Mouse (Mus musculus): Measurements from ENCODE around the gene Gpr161. TPM values are rescaled to one million over a fixed set of nuclear protein-coding genes. Genes with fewer than 3 reads are reported as not detected.
A peak's percentile ranks its signal among the peaks of the same experiment; 100 is the strongest.

Gpr161 gene
- 0.52 and 0.57 TPM in 2 replicates for polyA plus RNA-seq (2015; fragmentation: Nextera tagmentation; extraction: Ambion mirVana)

GRCm38 (mm10) chr1:165295489-165295888, at the start of gene Gpr161:
Gene Gpr161 (plus strand): TSS chr1:165295789.
- no peak within 1 kb of the TSS for H3K4me2 ChIP-seq (replicated peaks; ENCODE audit: low read depth)
- H3K36me3 ChIP-seq (ENCODE audit: control insufficient read depth, insufficient read depth, low read length) = no peaks in the 10 kb centered on the region
- no peak within 1 kb of the TSS for H3K4me3 ChIP-seq (ENCODE audit: low read depth, low read length)
- 91% methylated on average over 1 of the region's 1 CpGs for WGBS
- no peak within 1 kb of the TSS for H3K9ac ChIP-seq (ENCODE audit: low read length)
- no peaks in the 10 kb centered on the region for H3K27me3 ChIP-seq (ENCODE audit: control insufficient read depth, insufficient read depth, low read length)
- no peak within 1 kb of the TSS for H3K27ac ChIP-seq (replicated peaks)
- DNase-seq (ENCODE audit: low spot score) = no peak
- H3K4me1 ChIP-seq (replicated peaks; ENCODE audit: control insufficient read depth, insufficient read depth) = no peaks in the 10 kb centered on the region
- H3K9me3 ChIP-seq (ENCODE audit: control insufficient read depth, low read length) = no peaks in the 10 kb centered on the region
- no peak for ATAC-seq (ENCODE audit: low FRiP score, low TSS enrichment)
- TF ChIP-seq EP300 (optimal IDR thresholded peaks at IDR 0.05) = no peak
- TF ChIP-seq CTCF (IDR thresholded peaks at IDR 0.05; ENCODE audit: low read depth) = no peak

GRCm38 (mm10) chr1:165246587-165246986, 49.0 kb upstream of the Gpr161 start:
- Histone ChIP-seq H3K27ac (replicated peaks) (0 out of 2 replicates have a peak overlapping the region, but pooled peaks have one; percentile 50), H3K9me3 (ENCODE audit: control insufficient read depth, low read length) (no peaks in the 10 kb centered on the region), H3K4me1 (replicated peaks; ENCODE audit: control insufficient read depth, insufficient read depth) (no peaks in the 10 kb centered on the region), H3K4me3 (ENCODE audit: low read depth, low read length) (no peak overlapping the region), H3K9ac (ENCODE audit: low read length) (no peak overlapping the region), H3K36me3 (ENCODE audit: control insufficient read depth, insufficient read depth, low read length) (no peaks in the 10 kb centered on the region), H3K4me2 (replicated peaks; ENCODE audit: low read depth) (no peak overlapping the region), H3K27me3 (ENCODE audit: control insufficient read depth, insufficient read depth, low read length) (no peaks in the 10 kb centered on the region)
- ATAC-seq (ENCODE audit: low FRiP score, low TSS enrichment) (peak; percentile 40; the same call in 1 of the 2 replicates), DNase-seq (ENCODE audit: low spot score) (no peak)
- 56% methylated on average over 5 of the region's 5 CpGs for WGBS
- peak; percentile 30 for TF ChIP-seq CTCF (IDR thresholded peaks at IDR 0.05; ENCODE audit: low read depth)
- TF ChIP-seq EP300 (optimal IDR thresholded peaks at IDR 0.05) = no peak

GRCm38 (mm10) chr1:165247085-165247484, 48.5 kb upstream of the Gpr161 start:
- TF ChIP-seq EP300 (optimal IDR thresholded peaks at IDR 0.05) = no peak
- TF ChIP-seq CTCF (IDR thresholded peaks at IDR 0.05; ENCODE audit: low read depth) = no peak
- ATAC-seq (ENCODE audit: low FRiP score, low TSS enrichment) = peak; percentile 40; the same call in 1 of the 2 replicates
- no peaks in the 10 kb centered on the region for H3K9me3 ChIP-seq (ENCODE audit: control insufficient read depth, low read length)
- no peak for DNase-seq (ENCODE audit: low spot score)
- no peak overlapping the region for H3K9ac ChIP-seq (ENCODE audit: low read length)
- 58% methylated on average over 5 of the region's 5 CpGs for WGBS
- H3K4me1 ChIP-seq (replicated peaks; ENCODE audit: control insufficient read depth, insufficient read depth) = no peaks in the 10 kb centered on the region
- H3K36me3 ChIP-seq (ENCODE audit: control insufficient read depth, insufficient read depth, low read length) = no peaks in the 10 kb centered on the region
- H3K27ac ChIP-seq (replicated peaks) = no peak overlapping the region
- H3K4me2 ChIP-seq (replicated peaks; ENCODE audit: low read depth) = no peak overlapping the region
- no peaks in the 10 kb centered on the region for H3K27me3 ChIP-seq (ENCODE audit: control insufficient read depth, insufficient read depth, low read length)
- H3K4me3 ChIP-seq (ENCODE audit: low read depth, low read length) = no peak overlapping the region

GRCm38 (mm10) chr1:165247788-165248187, 47.8 kb upstream of the Gpr161 start:
- no peaks in the 10 kb centered on the region for H3K27me3 ChIP-seq (ENCODE audit: control insufficient read depth, insufficient read depth, low read length)
- H3K4me2 ChIP-seq (replicated peaks; ENCODE audit: low read depth) = no peak overlapping the region
- ATAC-seq (ENCODE audit: low FRiP score, low TSS enrichment) (no peak), DNase-seq (ENCODE audit: low spot score) (no peak)
- TF ChIP-seq EP300 (optimal IDR thresholded peaks at IDR 0.05) (no peak), CTCF (IDR thresholded peaks at IDR 0.05; ENCODE audit: low read depth) (no peak)
- no peaks in the 10 kb centered on the region for H3K4me1 ChIP-seq (replicated peaks; ENCODE audit: control insufficient read depth, insufficient read depth)
- H3K9me3 ChIP-seq (ENCODE audit: control insufficient read depth, low read length) = no peaks in the 10 kb centered on the region
- no peak overlapping the region for H3K27ac ChIP-seq (replicated peaks)
- H3K9ac ChIP-seq (ENCODE audit: low read length) = no peak overlapping the region
- no peak overlapping the region for H3K4me3 ChIP-seq (ENCODE audit: low read depth, low read length)
- no peaks in the 10 kb centered on the region for H3K36me3 ChIP-seq (ENCODE audit: control insufficient read depth, insufficient read depth, low read length)
- 88% methylated on average over 3 of the region's 3 CpGs for WGBS

- Histone ChIP-seq H3K4me3 (ENCODE audit: low read depth, low read length) (no peak overlapping the region), H3K9ac (ENCODE audit: low read length) (no peak overlapping the region), H3K27me3 (ENCODE audit: control insufficient read depth, insufficient read depth, low read length) (no peaks in the 10 kb centered on the region), H3K4me1 (replicated peaks; ENCODE audit: control insufficient read depth, insufficient read depth) (no peaks in the 10 kb centered on the region), H3K27ac (replicated peaks) (no peak overlapping the region), H3K36me3 (ENCODE audit: control insufficient read depth, insufficient read depth, low read length) (no peaks in the 10 kb centered on the region), H3K9me3 (ENCODE audit: control insufficient read depth, low read length) (no peaks in the 10 kb centered on the region), H3K4me2 (replicated peaks; ENCODE audit: low read depth) (no peak overlapping the region)
- WGBS = 49% methylated on average over 4 of the region's 4 CpGs
- no peak for TF ChIP-seq EP300 (optimal IDR thresholded peaks at IDR 0.05)
- no peak for TF ChIP-seq CTCF (IDR thresholded peaks at IDR 0.05; ENCODE audit: low read depth)
- ATAC-seq (ENCODE audit: low FRiP score, low TSS enrichment) = no peak
- no peak for DNase-seq (ENCODE audit: low spot score)
Measured at GRCm38 (mm10) chr1:165248842-165249241, 46.7 kb upstream of the Gpr161 start.

GRCm38 (mm10) chr1:165250546-165250945, 45.0 kb upstream of the Gpr161 start:
- no peak for ATAC-seq (ENCODE audit: low FRiP score, low TSS enrichment)
- no peak overlapping the region for H3K4me2 ChIP-seq (replicated peaks; ENCODE audit: low read depth)
- no peak overlapping the region for H3K4me3 ChIP-seq (ENCODE audit: low read depth, low read length)
- no peaks in the 10 kb centered on the region for H3K36me3 ChIP-seq (ENCODE audit: control insufficient read depth, insufficient read depth, low read length)
- 79% methylated on average over 2 of the region's 2 CpGs for WGBS
- DNase-seq (ENCODE audit: low spot score) = no peak
- H3K27ac ChIP-seq (replicated peaks) = no peak overlapping the region
- no peaks in the 10 kb centered on the region for H3K4me1 ChIP-seq (replicated peaks; ENCODE audit: control insufficient read depth, insufficient read depth)
- TF ChIP-seq CTCF (IDR thresholded peaks at IDR 0.05; ENCODE audit: low read depth) = no peak
- TF ChIP-seq EP300 (optimal IDR thresholded peaks at IDR 0.05) = no peak
- H3K9ac ChIP-seq (ENCODE audit: low read length) = no peak overlapping the region
- no peaks in the 10 kb centered on the region for H3K9me3 ChIP-seq (ENCODE audit: control insufficient read depth, low read length)
- H3K27me3 ChIP-seq (ENCODE audit: control insufficient read depth, insufficient read depth, low read length) = no peaks in the 10 kb centered on the region
